Mouse (Mus musculus) bone marrow macrophage, adult 2 months (primary cell): ENCODE results near the gene Map2k3. TPM values are rescaled to one million over a fixed set of nuclear protein-coding genes. Genes with fewer than 3 reads are reported as not detected.

Source experiments
- H3K27ac ChIP-seq: 2 replicates; pipeline ENCODE4 v1.5.1; 2012; ENCODE audit warnings: low read depth, low read length; ENCODE audit not compliant: insufficient read depth
- H3K4me1 ChIP-seq: 2 replicates; pipeline ENCODE4 v1.6.1; 2012; ENCODE audit warnings: low read length; ENCODE audit not compliant: control insufficient read depth, insufficient read depth
- H3K4me3 ChIP-seq: 2 replicates; pipeline ENCODE4 v1.5.1; 2012; ENCODE audit warnings: mild to moderate bottlenecking, low read length, moderate library complexity; ENCODE audit not compliant: insufficient read depth
- CTCF ChIP-seq: IDR thresholded peaks from 2 replicates; pipeline ENCODE4 v1.5.1; 2012; ENCODE audit warnings: low read depth, mild to moderate bottlenecking, low read length, moderate library complexity
- POLR2A ChIP-seq: IDR thresholded peaks from 2 replicates; pipeline ENCODE4 v1.6.1; 2012; ENCODE audit warnings: mild to moderate bottlenecking, low read depth, low read length, borderline replicate concordance
- polyA plus RNA-seq: library from polyadenylated mRNA; stranded (reverse); fragments of >200 nt; gene quantifications from 2 replicates; pipeline ENCODE4 v1.2.4, GENCODE M21; 2012; ENCODE audit not compliant: missing spikeins, insufficient read depth, insufficient read length

The Map2k3 gene
- polyA plus RNA-seq, 1 experiment: 52.8 TPM

- Histone ChIP-seq H3K4me3 (no peak overlapping the region), H3K4me1 (peaks cover 4% of the 10 kb centered on the region; the same call in 1 of the 2 replicates), H3K27ac (no peak overlapping the region)
- no peak for TF ChIP-seq POLR2A
- TF ChIP-seq CTCF: no peak
Measured at GRCm38 (mm10) chr11:60905407-60906120, 26.3 kb upstream of the Map2k3 start.

- H3K4me1 ChIP-seq: peaks cover 8% of the 10 kb centered on the region
- TF ChIP-seq CTCF (no peak), POLR2A (no peak)
- H3K27ac ChIP-seq: no peak overlapping the region
- no peak overlapping the region for H3K4me3 ChIP-seq
Measured at GRCm38 (mm10) chr11:60906449-60906848, 25.4 kb upstream of the Map2k3 start.

GRCm38 (mm10) chr11:60908073-60908472 lies 23.8 kb upstream of the Map2k3 start:
- no peak overlapping the region for H3K4me3 ChIP-seq
- TF ChIP-seq POLR2A (no peak), CTCF (no peak)
- no peak overlapping the region for H3K27ac ChIP-seq
- H3K4me1 ChIP-seq: peaks cover 19% of the 10 kb centered on the region

GRCm38 (mm10) chr11:60909626-60910025 lies 22.2 kb upstream of the Map2k3 start:
- TF ChIP-seq CTCF (no peak), POLR2A (no peak)
- Histone ChIP-seq H3K27ac (no peak overlapping the region), H3K4me3 (no peak overlapping the region), H3K4me1 (peaks cover 24% of the 10 kb centered on the region)

- Histone ChIP-seq H3K27ac (no peak overlapping the region), H3K4me3 (peak overlapping the region; percentile 91), H3K4me1 (peaks cover 38% of the 10 kb centered on the region)
- TF ChIP-seq CTCF (no peak), POLR2A (no peak)
Measured at GRCm38 (mm10) chr11:60912525-60912973, 19.3 kb upstream of the Map2k3 start.

- Histone ChIP-seq H3K4me1 (peaks cover 38% of the 10 kb centered on the region), H3K27ac (peak overlapping the region; percentile 34; the same call in 1 of the 2 replicates), H3K4me3 (peak overlapping the region; percentile 91)
- no peak for TF ChIP-seq POLR2A
- no peak for TF ChIP-seq CTCF
Measured at GRCm38 (mm10) chr11:60913301-60914196, 18.3 kb upstream of the Map2k3 start.

GRCm38 (mm10) chr11:60914491-60914890 lies 17.3 kb upstream of the Map2k3 start, which contains the start of gene Natd1:
Gene Natd1, minus strand, starts transcription at chr11:60914750.
- Histone ChIP-seq H3K4me1 (peaks cover 36% of the 10 kb centered on the region), H3K4me3 (peak within 1 kb of the TSS; percentile 91), H3K27ac (peak within 1 kb of the TSS; percentile 34; the same call in 1 of the 2 replicates)
- TF ChIP-seq POLR2A (no peak), CTCF (no peak)

DNA sequence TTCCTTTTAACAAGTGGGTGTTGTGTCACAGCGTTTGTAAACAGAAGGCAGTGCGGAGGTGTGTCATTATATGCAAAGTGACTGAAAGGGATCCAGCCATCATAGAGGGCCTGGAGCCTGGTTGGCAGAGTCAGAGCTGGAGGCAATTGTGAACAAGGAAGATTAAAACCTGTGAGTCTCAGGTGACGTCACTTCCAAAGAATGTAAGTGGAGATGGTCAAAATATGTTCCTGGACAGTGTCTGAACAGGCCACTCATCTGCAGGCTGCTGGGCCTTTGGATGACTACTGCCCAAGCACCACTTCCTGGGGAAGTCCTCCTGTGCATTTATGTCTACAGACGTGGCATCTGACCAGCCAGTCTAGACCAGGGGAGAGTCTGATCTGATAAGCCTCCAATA lies 16.6 kb upstream of the Map2k3 start:
- TF ChIP-seq CTCF (no peak), POLR2A (no peak)
- Histone ChIP-seq H3K4me1 (peaks cover 34% of the 10 kb centered on the region), H3K4me3 (no peak overlapping the region), H3K27ac (no peak overlapping the region)

GRCm38 (mm10) chr11:60920021-60920420 lies 11.8 kb upstream of the Map2k3 start:
- no peak overlapping the region for H3K4me3 ChIP-seq
- no peak overlapping the region for H3K27ac ChIP-seq
- TF ChIP-seq POLR2A (no peak), CTCF (no peak)
- H3K4me1 ChIP-seq: peaks cover 11% of the 10 kb centered on the region

DNA sequence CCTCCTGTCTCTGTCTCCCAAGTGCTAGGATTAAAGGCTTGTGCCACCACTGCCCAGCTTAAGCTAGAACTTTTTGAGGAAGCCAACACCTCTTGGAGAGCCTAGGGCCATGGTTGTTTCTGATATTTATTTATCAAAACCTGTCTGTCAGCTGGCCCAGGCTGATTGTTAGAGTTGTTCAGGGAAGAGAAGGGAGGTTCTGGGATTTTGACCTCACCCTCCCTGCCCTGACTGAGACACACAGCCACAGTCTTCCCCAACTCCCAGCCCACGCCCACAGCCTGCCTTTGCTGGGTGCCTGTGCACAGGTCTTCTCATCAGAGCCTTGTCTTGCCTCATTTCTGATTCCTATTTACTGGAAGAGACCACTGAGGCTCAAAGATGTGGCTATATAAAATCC lies 9.6 kb upstream of the Map2k3 start:
- Histone ChIP-seq H3K4me1 (peaks cover 4% of the 10 kb centered on the region; the same call in 1 of the 2 replicates), H3K27ac (no peak overlapping the region)

DNA sequence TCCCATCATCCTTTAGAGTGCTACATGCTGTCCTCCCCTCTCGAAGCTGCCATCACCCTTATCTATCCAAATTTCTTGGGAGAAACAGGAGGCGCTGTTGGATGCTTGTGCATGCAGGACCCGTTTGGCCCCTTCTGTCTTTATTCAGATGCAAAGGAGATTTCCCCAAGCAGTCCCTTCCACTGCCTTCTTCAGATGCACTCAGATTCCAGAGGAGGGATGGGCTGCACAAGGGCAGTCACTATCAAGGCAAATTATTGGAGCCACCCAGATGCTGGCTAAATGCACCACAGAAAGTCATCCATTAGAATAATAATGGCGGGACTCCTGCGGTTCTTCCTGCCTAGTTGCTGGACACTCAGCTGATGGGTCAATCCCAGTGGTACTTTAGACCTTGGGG lies 8.9 kb upstream of the Map2k3 start:
- Histone ChIP-seq H3K4me3 (no peak overlapping the region), H3K4me1 (peaks cover 4% of the 10 kb centered on the region; the same call in 1 of the 2 replicates), H3K27ac (no peak overlapping the region)
- TF ChIP-seq CTCF: no peak
- TF ChIP-seq POLR2A: no peak

More for the DNA sequence above, 9.6 kb upstream of the Map2k3 start:
- TF ChIP-seq CTCF (no peak), POLR2A (no peak)
- no peak overlapping the region for H3K4me3 ChIP-seq
